Mouse (Mus musculus) right cerebral cortex, postnatal 4 days (tissue): ENCODE measurements around the gene Retreg1.

Experiments
- DNase-seq: peaks from one replicate; pipeline ENCODE4 v3.0.0-alpha.2; 2022

Retreg1 gene

DNA sequence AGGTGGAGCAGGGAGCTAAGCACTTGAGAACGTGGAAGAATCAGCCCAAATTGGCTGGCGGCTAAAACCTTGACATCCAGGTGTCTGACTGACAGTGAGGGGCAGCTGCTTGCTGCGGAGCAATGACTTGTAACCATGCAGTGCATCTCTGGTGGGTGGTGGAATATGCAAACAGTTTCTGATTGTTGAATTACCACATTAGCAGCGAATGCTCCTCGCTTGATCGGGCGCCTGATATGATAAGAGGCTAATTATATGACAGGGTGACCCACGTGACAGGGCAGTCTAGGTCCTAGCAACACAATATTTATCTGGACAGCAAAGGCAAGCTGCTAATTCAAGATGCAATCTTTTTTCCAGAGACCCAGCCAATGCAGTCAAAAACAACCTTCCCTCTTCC lies 80.9 kb downstream of the Retreg1 start:
- no peak for DNase-seq

DNA sequence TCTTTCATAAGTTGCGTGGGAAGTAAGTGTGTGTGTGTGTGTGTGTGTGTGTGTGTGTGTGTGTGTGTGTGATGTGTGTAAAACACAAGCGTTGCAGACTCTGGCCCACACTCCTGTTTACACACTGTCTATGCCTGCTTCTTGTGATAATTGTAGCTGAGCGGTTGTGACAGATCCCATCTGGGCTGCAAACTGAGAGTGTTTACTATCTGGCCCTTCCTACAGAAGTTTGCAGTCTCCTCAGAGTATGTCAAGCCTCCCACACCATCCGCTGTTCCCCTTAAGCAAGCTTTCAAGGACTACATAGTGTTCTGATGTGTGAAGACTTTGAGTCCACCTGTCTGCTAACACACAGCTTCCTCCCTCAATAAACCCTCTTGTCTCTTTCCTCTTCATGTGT lies 83.2 kb downstream of the Retreg1 start:
- no peak for DNase-seq

DNA sequence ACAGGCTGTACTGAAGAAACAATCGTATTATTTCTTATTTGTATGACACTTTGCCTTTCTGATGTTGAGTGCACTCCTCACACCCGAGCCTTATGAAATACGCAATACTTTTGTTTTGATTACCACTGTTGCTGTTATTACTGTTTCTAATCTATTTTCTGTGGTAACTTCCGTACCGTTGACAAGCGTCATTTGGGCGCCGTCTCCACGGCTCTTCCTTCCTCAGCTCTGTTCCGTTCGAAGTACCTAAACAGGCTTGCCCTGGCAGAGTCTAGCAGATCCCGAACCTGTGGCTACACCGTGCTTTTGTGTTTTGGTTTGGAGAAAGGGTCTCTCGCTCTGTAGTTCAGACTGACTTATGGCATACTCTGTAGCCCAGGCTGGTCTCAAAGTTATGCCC lies 84.1 kb downstream of the Retreg1 start:
- no peak for DNase-seq

DNA sequence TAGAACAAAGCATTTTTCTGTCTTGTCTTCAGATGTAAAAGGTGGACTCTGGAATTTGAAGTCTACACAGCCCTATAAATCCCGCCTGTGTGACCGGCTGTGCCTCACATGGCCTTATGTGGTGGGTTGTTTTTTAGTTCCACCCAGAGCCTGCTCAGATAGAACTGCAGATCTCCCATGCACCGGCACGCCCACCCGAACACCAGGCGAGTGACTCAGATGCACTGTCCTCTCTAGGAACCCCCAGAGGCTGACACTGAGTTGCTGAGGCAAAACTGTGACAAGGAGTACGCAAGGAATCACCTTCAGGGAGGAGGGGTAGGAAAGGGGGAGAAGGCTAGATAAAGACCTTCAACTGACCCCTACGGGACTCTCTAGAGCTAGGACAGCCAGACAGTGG lies 85.0 kb downstream of the Retreg1 start:
- DNase-seq = no peak

DNA sequence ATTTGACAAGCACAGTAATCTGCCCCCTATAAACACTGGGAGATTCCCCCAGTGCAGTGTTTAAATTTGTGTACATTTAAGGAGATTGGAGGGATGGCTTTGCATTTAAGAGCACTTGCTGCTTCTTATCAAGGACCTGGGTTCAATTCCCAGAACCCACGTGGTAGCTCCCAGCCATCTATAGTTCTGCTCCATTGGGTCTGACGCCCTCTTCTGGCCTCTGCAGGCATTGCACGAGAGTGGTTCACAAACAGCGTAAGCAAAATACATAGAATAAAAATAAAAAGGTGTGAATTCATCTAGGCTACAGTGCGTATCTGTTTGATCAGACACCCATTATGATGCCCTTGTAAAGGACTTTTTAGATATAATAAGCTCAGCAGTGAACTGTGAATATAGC lies 85.9 kb downstream of the Retreg1 start:
- DNase-seq = no peak

DNA sequence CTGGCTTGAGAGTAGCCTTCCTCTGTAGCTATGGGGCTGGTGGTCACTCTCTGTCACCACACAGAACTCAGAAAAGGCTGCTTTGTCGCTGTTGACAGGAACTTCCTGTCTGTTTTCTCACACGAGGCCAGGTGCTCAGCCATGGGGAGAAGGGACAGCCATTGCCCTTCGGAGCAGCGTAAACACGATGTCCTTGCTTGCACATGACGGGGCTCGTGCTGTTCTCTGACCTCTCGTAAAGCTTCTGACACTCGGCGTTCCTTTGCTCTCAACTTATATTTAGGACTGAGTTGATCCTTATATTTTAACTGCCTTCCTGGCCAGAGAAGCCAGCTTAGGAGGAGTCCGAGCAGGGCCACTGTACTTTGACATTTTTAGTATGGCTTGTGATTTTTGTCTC lies 86.5 kb downstream of the Retreg1 start:
- no peak for DNase-seq

DNA sequence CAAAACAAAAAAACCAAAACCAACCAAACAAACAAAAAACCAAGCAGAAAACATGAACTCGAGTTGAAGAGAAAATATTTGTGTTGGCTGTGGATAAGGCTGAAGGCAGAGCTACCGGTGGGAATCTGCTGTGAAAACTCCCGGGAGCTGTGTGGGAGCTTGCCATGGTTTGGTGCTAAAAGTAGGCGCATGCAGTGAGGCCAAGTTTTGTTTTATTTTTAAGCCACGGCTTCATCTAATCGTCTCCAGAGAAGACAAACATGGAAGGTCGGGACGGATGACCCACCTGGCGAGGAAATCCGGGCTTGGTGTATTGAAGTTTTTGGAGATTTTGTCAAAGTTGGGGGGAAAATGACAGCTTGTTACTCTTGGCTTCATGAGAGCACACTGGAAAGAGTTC lies 87.0 kb downstream of the Retreg1 start:
- DNase-seq = no peak

DNA sequence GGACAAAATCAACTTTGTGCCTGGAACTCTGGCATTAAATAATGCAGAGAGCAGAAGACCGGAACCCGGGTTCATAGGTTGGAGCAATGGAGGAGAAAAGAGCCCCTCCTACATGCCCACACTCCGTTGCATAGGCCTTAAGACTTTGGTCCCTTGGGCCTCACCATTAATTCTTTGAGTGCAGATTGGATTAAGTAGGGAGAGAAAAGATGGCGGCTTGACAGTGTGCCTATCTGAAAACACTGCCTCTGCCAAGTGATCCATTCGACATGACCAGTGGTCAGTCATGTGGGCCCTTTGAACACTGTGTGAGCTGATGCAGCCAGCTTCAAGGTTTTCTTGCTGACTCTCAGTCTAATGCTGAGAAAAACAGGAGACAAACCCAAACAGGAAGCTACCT lies 87.7 kb downstream of the Retreg1 start:
- DNase-seq = no peak

DNA sequence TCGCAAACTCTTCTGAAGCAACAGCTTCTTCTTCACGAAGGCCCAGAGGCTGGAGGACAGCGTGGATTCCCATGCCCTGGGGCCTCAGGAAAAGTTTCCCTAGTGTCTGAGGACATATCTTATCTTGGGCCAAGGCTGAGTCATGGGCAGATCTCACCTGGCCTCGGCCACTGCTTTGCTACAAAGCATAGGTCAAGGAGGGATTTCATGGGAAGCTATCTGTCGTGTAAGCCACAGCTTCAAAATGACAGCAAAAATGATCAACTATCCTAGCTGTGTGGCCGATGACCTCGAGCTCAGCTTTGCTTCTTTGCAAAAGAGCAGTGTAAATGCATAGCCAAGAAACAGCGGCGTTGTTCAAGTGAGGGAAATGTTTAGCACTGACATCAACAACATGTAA lies 89.5 kb downstream of the Retreg1 start:
- DNase-seq = no peak

DNA sequence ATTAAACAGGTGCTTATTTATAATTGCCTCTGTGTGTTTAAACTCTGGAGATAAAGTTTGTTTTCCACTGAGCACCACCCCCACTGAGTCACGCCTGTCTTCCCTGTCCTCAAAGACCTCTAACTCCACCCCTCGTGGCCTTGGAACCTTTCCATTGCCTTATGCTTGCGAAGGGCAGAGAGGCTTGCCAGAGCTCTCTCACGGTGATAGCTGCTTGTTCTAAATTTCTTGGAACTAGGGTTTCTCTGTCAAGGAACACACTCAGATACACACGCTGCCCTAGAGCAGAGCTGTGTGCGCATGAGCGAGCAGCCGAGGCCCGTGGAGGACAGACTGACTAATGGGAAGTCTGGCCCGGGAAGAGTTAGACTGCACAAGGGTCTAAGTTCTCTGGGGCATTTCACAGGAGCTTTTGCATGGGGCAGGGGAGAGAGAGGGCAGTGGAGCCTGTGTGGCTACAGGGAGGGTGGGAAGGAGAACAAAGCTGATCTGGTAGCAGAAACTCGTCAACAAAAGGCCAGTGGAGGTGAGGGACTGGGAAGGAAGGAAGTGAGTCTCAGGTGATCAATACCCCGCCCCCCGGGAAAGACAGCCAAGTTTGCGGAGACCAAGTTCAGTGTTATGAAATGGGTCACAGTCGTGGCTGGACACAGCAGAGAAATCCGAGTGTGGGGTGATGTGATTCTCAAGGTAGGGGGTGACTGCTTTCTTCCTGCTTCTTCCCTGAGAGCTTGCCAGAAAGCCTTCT lies 90.1 kb downstream of the Retreg1 start:
- no peak for DNase-seq

DNA sequence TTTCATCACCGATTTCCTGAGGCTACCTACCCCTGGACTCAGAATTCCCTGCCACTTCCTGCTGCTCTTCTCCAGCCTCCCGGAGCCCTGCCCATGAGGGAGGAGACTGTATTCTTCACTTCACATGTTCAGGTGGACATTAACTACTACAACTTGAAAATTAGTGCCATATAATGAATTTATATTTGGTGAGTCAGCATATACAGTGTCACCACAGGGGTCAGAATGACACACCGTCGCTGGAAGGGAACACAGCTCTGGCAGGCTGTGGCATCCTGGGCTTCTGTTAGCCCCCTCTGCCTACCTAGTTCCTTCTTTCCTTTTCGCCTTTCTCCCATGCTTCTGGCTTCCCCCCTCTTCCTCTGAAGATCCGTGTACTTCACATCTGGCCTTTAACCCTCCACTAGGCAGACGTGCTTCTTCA lies 90.7 kb downstream of the Retreg1 start:
- DNase-seq = no peak

DNA sequence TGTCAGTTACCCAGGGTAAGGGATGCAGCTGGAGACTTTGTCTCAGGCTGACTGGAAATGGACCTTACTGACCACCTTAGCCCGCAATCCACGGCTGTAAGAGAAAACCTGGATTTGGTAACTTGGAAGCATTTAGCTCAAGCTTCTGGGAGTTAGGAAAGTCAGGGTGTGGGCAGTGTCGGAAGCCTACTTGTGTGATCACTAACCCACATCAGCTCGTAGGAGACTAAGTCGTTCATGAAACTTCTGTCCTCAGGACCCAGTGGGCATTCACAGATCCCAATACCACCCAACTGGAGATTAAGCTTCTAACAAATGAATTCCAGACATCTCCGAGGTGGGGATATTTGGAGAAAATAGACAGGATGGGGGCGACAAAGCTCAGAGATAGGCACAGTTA lies 91.4 kb downstream of the Retreg1 start:
- no peak for DNase-seq

DNA sequence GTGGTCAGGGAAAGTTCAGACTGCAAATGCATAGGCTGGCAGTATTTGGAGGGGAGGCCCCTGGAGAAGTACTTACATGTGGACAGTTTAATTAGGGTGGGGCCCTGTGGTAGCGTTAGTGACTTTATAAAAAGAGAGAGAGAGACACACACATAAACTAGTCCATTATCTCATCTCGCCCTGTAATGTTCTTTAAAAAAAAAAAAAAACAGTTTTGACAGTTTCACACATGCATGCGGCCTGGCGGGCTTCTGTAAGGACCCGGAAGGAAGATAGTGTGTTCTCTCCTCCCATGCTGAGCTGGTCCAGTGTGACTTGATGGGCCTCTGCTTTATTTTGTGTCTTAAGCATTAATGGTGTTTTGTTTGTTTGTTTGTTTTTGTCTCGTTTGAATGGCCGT lies 95.5 kb downstream of the Retreg1 start:
- DNase-seq = no peak

DNA sequence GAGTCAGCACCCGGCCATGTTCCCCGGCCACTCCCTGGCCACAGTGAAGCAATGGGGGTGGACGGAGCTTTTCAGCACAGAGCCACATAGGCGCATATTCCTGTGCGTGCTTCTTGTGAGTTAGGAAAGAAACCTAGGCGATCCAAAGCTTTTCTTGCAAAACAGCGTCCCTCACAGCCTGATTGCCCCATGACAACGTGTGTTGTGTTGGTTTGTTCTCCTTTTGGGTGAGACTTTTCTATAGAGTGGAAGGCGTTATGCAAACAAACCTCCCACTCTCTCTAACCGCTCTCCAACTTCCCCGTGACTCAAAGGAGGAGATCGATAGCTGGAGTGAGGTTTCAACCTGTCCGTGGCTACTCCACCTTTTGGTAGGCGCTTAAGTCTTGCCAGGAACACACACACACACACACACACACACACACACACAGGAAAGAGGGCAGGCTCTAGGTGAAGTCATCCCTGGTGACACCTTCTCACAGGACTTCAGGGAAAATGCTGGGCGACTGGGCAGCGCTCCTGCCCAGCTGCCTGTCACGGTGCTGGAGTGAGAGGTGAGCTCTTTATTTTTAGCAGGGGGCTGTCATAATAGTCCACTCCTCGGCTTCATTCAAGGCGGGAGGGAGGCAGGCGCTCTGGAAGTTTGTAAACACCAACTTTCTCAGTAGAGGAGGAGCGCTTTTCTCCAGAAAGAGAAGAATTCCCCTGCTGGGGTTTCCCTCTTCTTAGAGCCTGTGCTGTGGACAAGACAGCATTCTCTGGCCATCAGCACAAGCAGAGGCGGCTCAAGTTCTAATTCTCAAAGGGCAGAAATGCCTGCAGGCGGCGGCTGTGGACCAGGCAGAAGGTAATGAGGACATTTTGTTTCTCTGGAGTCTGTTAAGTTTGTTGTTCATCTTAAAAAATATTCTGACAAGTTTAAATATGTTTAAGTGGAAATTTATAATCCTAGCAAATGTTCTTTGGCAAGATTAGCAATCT lies 97.7 kb downstream of the Retreg1 start:
- no peak for DNase-seq

DNA sequence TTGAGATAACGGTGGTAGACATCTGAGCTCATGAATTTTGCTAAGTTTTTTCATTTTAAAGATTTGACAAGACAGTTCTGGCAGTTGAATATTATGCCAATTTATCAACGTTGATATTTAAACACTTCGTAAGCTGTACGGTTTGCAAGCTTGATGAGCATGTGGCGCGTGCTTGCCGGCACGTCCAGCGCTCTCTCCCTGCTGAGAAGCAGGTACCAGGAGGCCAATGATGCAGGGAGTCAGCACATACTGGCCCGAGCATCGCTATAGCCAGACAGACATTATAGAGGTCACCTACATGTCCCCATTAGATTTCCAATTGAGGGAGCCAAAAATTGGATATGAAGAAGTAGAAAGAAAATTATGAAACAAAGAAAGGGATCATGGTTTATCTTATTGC lies 98.5 kb downstream of the Retreg1 start:
- DNase-seq = no peak

DNA sequence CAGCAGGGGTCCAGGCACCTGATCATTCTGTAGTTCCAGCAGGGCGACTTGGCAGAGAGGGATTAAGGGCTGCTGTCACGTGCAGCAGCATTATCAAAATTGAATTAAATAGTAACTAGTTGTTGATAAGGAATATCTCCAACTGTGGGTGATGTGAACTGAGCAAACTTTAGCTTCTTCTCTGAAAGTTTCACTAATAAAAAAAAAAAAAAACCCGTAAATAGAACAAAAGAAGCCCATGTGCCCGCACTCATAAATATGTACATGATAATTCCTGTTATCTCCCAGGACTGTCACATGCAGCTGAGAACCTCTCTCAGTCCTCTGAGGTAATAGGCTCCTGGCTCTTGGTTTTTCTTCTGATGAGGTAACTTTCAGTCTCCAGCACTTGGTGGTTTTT lies 99.4 kb downstream of the Retreg1 start:
- DNase-seq = no peak

DNA sequence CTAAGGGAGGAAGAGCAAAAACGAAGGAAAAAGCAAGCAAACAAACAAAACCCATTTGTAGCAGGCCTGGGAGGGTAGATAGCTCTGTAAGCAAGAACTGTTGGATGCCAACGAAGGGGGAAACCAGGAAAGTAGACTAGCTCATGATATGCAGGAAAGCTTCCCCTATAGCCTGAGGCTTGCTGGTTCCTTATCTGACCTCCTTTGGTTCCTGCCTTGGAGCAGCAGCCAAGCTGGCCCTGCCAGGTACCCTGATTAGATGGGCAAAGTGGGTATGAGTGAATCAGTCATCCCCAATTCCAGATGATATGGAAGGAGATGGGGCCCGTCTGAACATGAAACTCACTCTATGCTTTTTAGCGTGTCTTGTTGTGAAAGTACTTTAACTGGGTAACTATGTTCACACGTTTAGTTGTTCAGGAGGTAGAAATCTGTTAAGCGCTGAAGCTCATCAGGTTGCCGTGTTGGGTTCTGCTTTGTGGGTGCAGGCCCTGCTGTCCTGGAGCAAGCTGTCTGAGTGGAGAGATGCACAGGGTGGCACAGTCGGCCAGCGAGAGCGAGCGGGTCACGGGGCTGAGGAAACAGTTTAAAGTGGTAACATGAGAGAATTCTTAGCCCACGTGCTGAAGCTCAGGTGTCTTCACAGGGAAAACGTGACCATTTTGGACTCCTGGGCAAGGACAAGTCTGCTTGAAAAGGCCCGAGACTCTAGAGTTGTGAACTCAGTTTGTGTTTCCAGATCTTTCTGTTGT lies 100.6 kb downstream of the Retreg1 start:
- no peak for DNase-seq

DNA sequence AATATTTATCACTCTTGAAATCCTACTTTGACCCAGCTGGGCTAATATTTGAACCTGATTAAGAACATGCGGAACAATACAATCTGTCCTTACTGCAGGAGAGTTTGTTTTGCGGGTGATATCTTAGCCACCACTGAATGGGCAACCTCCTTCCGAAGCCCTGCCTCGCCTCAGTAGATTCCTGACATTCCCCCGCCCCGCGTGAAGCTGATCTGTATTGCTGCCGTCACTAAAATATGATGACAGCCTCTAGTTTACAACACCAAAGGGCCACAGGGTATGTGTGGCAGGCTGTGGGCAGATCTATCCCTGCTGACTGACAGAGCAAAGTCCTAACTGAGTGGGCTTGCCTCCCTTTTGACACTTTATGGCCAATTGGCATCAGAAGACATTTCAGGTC lies 102.2 kb downstream of the Retreg1 start:
- no peak for DNase-seq

DNA sequence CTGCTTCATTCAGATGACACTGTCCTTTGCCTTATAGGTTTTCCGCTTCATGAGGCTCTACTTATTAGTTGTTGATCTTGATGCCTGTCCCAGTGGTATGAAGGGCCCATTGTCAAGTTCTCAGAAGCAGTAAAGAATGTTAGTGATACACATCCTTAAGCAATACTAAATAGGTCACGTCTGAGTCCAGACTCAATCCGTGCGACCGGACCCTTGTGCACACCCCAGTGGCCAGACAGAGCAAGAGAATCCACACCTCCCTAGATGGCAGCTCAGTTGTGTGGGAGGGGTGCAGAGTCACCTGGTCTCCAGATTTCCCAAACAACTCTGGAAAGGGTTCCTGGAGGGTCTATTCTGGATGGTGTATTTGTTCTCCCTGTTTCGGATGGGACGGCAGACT lies 103.5 kb downstream of the Retreg1 start:
- no peak for DNase-seq

DNA sequence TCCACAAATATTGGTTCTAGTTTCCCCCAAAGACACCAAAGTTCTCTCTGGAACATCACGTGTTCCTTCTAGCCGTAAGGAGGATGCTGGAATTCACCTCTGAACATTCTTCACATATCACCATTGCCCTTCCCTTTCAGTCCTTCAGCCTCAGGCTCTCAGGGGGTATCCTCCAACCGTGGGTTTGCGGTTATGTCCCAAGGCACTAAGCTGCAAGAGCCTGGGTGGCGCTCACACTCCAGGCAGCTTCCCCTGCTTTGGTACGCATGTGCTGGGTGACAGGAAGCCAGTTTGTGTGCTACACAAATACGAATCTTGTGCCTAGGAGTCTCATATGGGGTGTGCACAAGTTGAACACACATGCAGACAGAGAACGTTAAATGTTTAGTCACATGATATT lies 104.4 kb downstream of the Retreg1 start:
- DNase-seq = no peak

DNA sequence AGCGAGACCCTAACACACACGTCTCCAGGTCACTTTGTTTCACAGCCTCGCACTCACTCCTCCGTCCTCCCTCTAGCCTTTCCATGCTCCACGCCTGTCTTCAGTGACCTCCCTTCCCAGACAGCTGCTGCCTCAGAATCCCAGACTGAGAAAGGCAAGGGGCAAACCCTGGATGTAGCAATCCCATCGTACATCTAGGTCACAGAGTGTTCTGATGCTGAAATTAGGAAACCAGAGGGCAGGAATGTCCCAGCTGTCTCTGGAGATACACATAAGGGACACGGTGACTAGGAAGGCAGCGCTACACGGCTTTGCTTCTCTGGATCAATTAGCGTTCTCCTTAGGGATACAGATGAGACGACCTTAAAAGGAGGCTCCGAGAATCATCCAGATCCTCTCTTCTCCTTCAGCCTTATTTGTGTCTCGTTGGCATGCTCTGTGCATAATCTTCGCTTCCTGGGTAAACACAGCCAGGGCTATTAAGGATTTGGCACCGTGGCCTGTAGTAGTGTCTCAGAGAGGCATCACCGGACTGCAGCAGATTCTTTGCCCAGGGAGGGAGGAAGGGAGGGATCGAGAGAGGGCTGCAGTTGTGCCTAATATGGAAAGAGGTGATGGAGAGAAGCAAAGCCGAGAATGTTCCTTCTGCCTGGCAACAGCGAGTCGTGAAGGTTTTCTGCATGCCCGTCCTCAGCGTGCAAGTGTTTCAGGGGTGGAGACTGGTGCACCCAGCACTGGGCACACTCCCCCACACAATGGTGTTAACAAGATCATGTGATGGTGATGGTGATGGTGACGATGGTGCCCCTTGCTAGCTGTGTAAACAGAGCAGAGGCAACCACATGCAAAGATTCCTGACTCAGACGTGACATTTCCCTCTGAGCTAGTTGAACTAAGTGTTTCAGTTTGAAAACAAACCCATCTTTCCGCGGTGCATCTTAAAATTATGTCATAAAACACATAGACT lies 105.6 kb downstream of the Retreg1 start:
- no peak for DNase-seq

DNA sequence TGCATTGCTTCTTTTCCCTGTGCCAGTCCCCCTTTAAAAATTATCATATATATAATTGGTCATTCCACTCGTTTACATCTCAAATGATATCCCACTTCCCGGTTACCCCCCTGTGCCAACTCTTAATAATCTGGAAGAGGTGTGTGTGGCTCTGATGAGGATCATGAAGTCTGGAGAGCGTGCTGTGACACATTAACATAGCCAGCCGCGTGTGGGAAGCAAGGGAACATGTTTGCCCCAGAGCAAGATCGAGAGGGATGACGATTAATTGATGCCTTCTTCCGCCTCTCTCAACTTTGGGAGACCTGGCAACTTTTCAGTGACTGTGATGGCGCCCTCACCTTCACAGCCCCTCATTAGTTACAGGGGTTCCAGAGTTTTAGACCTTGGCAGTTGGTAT lies 106.7 kb downstream of the Retreg1 start:
- no peak for DNase-seq
